Mouse (Mus musculus) ZHBTc4 (cell line): Measurements from ENCODE around the gene Cdk14.

ENCODE experiments used
- DNase-seq: peaks from one replicate; pipeline ENCODE4 v3.0.0-alpha.2; 2011; ENCODE audit warnings: low read depth, low spot score

The Cdk14 gene

DNA sequence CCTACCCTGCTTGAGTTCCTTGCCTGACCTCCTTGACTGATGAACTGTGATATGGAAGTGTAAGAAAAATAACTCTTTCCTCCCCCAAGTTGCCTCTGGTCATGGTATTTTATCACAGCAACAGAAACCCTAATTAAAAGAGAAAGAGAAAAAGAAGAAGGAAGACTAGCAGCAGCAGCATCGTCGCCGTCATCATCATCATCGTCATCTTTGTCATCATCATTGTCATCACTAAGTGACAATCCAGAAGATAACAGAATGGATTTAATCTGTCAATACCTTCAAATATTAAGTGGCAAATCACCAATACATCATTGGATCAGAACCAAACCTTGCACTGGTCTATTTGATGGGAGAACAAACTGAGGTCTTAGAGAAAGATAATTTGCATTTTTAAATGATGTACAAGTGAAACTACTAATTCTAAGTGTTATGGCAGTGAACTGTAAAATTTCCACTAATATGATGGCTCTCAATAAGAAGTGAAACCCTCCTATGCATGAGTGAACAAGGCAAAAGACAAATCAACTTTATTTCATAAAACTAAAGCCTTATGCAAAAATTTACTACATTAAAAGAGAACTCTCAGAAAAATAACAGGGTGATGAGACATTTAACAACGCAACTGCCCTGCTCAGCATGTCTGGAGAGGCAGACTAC is 225.4 kb downstream of the Cdk14 start:
- DNase-seq: no peak

DNA sequence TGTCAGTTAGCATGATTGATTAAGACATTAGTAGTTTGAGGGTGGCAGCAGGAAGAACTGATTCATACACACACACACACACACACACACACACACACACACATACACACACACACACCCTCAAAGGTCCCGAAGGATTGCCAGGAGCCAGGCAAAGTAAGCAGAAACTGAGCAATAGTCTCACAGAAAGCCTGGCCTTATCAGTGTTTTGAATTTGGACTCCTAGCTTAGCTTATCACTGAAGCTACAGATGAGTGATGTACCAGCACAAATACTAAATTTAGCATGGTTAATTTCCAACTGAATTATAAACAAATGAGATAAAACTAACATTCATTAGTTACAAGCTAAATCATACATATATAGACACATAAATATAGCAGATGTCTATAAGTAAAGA is 230.5 kb downstream of the Cdk14 start:
- DNase-seq: no peak

DNA sequence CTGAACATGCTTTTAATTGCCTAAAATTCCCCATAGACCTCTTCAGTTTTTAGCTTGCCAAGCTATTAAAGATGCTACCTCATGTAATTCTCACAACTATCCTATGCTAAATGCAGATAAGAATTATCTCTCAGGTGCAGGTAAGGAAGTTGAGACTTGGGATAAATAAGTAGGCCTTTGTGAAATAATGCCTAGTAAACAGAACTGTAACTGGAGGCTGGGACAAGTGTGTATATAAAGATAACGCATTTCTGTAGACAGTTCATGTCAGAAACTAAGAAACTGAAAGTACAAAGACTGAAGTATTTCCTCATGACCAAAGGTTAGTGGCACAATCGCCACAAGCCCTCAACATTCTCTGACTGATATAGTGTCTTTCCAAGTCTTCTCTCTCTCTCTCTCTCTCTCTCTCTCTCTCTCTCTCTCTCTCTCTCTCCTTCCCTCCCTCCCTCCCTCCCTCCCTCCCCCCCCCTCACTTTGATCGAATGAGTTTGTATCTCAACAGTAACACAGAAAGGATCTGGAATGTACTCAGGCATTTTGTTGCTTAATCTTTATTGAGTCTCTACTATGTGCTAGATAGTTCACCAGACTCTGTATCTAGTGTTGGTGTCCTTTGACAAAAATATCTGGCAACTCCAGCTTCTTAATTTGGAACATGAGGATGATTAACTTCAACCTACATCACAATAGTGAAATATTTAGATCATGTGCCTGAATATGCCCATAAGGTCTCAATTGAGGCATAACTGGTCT is 233.9 kb downstream of the Cdk14 start:
- DNase-seq: no peak

DNA sequence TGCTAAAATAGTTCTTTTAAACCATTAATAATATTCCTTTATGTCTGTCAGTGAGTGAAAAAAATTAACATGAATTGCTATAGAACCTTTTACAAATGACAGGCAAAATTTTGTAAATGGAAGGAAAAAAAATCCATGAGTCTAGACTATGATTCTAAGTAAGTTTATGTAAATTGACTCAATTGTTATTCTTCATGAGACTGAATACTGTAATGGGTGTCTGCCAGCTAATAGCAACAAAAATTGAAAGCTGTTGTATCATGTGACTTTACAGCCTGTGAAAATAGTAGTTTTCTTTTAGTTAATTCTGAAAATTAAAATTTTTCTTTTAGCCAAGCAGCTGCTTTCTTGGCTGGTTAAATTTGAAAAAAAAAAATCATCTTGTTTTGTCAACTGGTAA is 234.6 kb downstream of the Cdk14 start:
- no peak for DNase-seq

DNA sequence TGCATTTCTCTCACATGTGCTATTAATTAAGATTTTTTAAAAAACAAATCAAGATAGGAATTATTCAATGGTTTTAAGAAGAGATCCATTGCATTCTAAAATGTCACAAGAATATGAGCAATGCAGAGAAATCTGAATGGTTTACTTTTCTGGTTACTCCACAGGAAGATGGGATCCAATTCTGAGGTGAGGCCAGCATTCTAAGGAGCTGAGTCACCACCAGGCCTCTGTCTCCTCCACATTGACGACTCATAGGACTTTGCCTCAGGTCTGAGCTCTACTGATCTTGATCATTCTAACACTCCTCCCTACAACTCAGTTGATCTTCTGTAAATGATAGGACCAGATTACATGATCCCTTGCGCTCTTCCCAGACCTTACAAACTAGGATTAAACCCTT is 239.4 kb downstream of the Cdk14 start:
- no peak for DNase-seq

DNA sequence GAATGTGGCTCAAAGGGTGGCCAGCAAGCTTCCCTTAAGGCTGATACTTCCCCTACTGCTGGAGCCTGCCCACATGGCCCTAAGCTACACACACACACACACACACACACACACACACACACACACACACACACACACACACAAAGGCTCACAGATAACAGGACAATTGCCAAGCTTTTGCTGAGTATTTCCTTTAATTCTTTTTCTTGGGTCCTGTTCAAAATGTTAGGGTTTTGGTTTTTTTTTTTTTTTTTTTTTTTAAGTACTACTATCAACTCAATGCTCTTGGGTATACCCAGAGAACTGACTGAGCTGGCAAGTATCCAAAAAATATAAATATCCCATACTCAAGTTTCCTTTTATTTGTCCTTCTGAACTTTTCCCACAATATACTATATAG is 239.8 kb downstream of the Cdk14 start:
- no peak for DNase-seq

DNA sequence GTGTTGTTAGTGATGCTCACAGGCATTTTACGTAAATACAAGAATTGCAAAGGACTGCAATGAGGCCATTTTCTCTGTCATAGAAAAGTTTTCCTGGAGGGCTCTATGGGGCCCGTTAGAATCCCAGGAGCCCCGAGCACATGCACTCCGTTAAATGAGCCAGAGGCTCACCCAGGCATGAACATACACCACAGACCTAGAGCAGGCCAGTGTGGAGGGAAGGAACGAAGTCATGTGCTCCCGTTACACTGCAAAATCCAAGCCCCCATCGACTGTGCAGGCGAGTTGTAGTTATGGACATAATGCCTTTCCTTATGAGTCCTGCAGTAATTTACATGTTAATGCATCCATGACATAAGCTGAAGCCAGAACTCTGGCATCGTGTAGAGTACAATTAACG is 244.1 kb downstream of the Cdk14 start:
- no peak for DNase-seq

DNA sequence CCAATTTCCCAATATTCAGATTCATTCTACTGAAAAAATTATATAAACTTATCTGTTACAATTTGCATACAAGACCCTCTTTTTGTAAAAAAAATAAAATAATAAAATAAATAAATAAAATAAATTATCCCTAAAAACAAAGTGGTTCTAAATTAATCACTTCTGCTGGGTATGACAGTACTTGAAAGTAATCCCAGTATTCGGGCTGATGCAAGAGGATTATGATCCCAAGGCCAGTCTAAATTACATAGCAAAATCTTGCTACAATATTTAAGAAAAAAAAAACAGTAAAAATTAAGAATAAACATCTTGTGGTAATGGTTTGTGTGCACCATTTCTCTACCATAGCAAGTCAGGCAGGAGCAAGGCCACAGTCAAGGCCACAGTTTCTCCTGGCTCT is 244.5 kb downstream of the Cdk14 start:
- DNase-seq: no peak

DNA sequence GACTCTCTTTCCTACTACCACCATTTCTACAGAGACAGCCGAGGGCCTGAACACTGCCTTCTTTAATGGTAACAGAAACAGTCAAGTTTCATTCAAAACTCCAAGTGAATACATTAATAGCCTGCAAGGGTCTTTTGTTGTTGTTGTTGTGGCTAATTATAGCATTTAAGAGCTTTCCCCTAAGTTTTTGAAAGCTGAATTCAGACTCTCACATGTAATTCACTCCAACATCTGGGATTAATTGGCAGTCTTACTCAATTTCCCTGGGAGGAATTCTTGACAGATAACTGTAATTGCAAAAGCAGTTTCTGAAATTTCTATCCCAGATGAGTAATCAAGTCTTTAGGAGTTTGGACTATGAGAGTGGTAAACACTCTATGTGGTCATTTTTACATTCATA is 245.0 kb downstream of the Cdk14 start:
- no peak for DNase-seq

DNA sequence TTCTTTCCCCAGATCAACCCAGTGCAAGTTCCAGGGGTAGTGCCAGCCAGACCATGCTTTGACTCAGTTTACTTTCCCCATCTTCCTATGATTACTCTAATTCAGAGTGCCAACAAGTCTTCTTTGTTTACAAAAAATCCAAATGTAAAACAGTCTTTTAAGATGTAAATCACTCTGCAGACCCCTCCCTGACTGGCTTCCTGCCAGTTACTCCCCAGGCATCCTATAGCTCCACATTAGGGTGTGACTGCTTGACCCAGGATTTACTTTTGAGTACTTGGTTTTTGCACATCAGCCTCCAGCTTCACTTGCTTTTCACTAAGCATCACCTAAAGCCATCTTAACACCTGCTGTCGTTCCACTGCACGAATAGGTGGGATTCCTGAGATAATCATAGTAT is 254.0 kb downstream of the Cdk14 start:
- DNase-seq: peak; percentile 77

DNA sequence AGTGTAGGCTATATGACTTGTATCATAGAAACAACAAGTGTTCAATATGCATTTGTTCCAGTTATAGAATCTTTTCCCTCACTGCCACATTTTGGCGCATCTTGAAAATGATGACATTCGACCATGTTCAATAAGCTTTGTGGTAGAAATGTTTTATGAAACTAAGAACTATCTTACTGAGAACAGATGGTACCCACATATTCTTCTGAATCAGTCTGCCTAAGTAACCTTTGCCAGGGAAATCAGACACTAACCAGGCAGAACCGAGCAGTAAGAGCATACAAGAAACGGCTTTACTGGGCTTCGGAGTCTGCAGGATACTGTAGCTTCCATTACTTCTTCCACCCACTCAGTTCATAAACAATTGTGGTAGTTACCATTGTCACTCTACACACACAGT is 255.8 kb downstream of the Cdk14 start:
- DNase-seq: no peak

DNA sequence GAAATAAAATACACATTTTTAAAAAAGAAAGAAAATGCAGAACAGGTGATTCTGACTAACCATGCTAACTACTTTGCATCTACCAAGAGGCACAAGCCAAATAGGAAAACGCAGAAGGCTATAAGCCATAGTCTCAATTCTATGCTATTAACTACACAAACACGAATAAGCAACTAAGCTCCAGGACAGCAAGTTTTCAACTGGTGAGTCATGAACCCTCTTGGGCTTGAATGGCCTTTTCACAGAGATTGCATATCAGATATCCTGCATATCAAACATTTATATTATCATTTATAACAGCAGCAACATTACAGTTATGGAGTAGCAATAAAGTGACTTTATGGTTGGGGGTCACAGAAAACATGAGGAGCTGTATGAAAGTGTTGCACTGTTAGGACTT is 256.3 kb downstream of the Cdk14 start:
- DNase-seq: no peak

DNA sequence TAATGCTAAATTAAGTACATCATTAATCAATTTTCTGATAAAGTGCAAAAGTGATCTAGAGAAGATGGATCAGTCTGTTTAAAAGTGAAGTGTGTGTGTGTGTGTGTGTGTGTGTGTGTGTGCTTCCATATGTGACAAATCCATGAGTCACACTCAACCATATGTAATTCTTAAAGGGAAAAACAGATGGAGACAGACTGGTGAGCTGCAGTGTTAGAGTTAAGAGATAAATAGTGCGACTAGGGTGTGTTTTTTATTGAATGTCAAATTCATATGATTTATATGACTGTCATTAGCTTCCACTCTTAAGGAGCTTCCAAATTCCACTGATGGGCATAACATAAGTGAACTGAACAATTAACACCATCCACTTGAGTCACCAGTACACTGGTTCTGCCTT is 260.6 kb downstream of the Cdk14 start:
- DNase-seq: no peak

DNA sequence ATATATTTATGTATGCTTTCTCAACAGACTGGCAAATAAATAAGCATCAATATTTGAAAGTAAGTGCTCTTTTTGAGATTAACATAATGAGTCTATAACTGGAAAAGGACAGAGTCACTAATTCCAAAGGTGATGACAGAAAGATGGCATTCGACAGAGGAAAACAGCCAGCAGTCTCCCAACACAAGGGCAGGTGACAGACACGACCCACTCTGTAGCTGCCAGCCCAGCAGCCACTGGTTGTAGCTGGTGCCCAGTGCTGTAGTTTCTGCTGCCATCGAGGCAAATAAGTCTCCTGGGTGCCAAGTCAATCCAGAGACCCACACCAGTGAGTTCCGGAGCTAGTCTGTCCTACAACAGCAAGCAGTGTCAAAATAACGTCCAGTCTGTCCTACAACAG is 280.3 kb downstream of the Cdk14 start:
- no peak for DNase-seq

DNA sequence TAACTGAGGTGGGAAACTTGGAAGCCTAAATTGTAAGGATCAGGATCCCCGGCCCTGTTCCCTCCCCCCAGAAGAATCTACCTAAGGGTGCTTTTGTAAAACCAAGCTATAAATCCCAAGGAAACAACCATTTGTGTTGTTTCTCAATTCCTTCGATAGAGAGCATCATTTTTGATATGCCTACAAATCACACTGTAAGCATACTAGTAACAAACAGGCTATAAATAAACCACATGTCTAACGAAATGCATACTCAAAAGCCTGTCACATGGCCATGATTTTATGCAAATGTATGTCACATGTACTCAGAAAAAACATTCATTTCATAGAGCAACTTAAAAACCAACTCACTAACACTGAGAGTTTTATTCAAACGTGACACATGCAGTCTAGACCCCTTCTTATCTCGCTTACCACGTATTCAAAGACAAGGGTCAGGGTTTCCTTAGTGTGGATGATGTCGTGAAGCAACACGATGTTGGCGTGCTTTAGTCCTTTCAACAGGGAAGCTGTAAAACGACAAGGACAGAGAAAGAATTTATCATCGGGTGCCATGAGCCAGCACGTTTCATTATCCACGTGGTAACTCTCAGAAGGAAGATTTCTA is 285.1 kb downstream of the Cdk14 start:
- no peak for DNase-seq

DNA sequence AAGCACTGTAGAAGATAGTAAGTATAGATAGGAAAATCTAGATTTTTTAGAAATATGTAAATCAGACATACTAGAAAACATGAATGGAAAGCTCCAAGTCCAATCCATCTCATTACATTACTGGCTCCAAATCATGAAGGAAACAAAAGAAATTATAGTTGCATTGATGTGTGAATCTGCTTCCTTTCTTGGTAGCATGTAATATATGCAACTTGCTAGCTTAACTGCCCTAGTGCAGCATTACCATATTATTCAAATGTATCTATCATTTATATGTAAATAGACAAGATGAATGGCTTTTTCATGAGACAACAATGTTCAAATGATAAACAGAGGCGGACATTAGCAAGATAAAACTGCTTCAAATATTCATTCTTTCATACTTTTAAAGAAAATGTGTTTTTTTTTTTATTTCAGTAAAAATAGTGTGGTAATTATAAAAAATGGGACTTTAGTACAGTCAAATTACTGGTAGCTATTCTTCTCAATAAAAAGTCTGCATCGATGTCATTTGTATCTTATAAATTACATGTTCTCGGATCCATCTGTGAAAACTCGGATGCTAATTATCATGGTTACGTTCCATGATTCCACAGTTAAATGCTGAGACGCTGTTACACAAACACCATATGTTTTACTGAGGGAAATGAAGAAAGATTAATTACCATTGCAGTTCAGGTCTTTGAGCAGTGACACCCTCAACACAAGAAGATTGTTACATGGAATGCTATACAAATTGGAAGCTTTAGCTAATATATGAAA is 285.8 kb downstream of the Cdk14 start:
- no peak for DNase-seq

DNA sequence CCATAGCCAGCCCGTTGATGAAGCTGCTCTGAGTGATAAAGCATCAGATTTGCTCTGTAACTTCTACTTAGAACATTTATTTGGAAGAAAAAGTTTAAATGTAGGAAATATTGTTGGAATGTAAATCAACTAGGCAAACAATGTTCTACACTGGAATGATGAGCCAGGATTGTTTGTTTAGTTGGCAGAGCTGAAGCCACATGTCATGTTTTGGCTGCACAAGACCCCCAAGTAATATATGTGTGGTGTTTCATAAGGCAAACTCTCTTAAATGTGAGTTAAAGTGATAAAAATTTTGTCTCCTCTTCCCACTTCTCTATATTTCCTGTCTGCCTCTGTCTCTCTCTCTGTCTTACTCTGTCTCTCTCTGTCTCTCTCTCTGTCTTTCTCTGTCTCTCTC is 291.3 kb downstream of the Cdk14 start:
- no peak for DNase-seq

DNA sequence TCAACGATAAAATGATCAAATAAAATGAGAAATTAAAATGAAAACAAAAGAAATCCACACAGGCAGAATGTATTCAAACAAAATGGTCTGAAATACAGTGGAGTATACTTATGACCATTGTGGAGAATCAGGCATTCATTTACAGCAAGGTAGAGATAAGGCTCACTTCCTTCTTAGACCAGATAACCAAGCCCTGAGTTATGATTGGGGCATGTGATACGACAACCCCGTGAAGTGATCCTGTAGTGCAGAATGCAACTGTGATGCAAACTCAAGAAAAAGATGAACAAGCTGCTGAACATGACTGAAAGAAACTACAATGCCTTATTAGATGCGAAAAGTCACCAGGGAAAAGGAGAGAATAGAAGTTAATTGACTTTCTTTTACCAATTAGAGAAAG is 295.5 kb downstream of the Cdk14 start:
- no peak for DNase-seq

DNA sequence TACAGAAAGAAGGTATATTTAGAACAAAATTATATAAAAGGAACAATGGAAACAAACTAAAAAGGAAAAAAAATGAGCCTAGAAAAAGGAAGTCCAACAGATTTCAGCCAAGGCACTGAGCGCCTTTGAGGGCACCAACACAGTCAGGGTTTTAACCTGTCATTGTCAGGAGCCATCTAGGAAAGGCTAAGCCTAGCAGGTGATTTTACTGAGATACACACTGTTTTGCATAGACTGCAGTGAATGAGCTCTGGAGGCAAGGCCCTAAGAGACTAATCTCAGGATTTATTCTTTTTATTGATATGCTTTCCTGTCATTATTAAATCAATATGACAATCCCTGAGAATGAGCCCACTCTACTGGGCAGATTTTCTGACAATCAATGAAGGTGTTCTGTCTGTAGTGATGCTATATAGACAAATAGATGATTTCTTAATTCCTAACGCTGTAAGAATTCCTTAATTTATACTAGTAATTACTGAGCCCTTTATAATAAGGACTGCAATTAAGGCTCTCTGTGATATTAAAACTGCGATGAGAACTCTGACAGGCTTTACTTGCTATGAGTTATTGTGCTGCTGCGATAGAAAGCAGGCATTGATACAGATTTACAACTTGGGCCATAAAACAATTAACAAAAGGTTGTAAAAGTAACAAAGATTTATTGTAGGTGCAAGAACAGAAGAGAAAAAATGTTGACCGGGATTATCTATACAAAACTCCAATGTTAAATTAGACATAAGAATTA is 303.2 kb downstream of the Cdk14 start:
- DNase-seq: no peak

DNA sequence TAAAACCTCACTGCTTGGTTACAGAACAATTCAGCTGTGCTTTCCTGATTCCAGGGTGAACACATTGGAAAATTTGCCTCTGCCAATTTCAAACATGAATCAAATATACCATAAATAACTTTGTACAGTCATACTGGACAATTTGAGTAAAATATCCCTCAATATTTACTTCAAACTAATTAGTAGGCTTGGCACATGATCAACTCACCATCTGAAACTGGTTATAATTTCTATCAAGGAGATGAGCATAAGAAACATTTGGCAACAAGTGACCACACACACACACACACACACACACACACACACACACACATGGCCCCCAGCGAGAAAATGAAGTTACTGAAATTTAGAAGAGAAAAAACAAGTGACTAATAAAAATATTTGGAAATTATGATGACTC is 304.6 kb downstream of the Cdk14 start:
- no peak for DNase-seq

DNA sequence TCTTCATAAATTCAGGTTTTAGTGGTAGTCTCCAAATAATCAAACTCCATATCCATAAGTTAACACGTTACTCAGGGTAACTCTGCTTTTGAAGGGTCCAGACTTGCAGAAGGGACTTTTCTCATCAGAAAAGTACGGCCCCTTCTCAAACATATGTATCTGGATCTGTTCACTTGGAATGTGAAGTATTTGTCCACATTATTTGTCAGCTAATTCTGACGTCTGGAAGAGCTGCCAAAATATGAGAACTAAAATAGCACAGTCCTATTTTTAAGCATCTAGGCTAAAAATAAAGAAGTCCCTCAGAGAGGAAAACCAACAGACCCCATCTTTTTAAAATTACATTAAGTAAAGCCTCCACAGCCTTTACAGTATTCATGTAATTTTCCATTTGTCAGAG is 310.5 kb downstream of the Cdk14 start:
- no peak for DNase-seq

DNA sequence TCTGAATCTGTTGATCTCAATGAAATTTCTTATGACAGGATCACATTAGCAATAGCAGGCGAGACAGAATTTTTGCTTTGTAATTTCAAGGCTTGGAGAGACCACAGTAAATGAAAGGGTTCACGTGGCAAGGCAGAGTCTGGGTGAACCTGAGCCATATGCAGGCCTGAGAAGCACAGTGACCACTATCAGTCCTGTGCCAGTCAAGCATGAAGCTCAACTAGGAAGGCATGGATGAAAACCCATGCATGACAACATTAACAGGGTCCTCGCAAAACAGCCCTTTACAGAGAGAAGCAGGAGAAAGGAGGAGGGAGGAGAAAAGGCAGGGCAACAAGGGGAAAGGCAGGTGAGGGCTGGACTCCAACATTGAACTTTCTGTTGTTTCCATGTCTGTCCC is 311.1 kb downstream of the Cdk14 start:
- DNase-seq: no peak
